Mouse (Mus musculus): ENCODE results near the gene Sytl3. TPM values are rescaled to one million over a fixed set of nuclear protein-coding genes. Genes with fewer than 3 reads are reported as not detected.
"Not testable (repeated sequence)": the region's sequence is repeated elsewhere in the genome, so short reads cannot be mapped to it uniquely, and the experiment has no call there.

Gene Sytl3
- polyA plus RNA-seq, 1 experiment from 2014 or later, result 0.70 TPM

GRCm38 (mm10) chr17:6706448-6706847 is 47.6 kb downstream of the Sytl3 start:
- H3K36me3 ChIP-seq (ENCODE audit: control insufficient read depth, insufficient read depth, low read length); DNase-seq (ENCODE audit: low spot score); H3K9me3 ChIP-seq (ENCODE audit: control insufficient read depth, low read length); H3K4me2 ChIP-seq (ENCODE audit: low read depth, low read length); ATAC-seq (ENCODE audit: low read depth); H3K27me3 ChIP-seq (replicated peaks; ENCODE audit: control insufficient read depth, insufficient read depth, low read length); H3K27ac ChIP-seq (replicated peaks; ENCODE audit: low read depth, low read length); H3K4me3 ChIP-seq (ENCODE audit: low read depth, low read length); H3K4me1 ChIP-seq (ENCODE audit: control insufficient read depth, insufficient read depth, low read length); H3K9ac ChIP-seq (ENCODE audit: low read depth, low read length): not testable (repeated sequence)
- WGBS, result 87% methylated on average over 5 of the region's 5 CpGs

GRCm38 (mm10) chr17:6707422-6707821 is 48.5 kb downstream of the Sytl3 start:
- not testable (repeated sequence) for H3K9me3 ChIP-seq (ENCODE audit: control insufficient read depth, low read length); ATAC-seq (ENCODE audit: low read depth); H3K9ac ChIP-seq (ENCODE audit: low read depth, low read length); H3K4me1 ChIP-seq (ENCODE audit: control insufficient read depth, insufficient read depth, low read length); H3K4me3 ChIP-seq (ENCODE audit: low read depth, low read length); H3K36me3 ChIP-seq (ENCODE audit: control insufficient read depth, insufficient read depth, low read length); H3K27ac ChIP-seq (replicated peaks; ENCODE audit: low read depth, low read length); DNase-seq (ENCODE audit: low spot score); H3K4me2 ChIP-seq (ENCODE audit: low read depth, low read length); H3K27me3 ChIP-seq (replicated peaks; ENCODE audit: control insufficient read depth, insufficient read depth, low read length)
- WGBS, result 87% methylated on average over 5 of the region's 5 CpGs

GRCm38 (mm10) chr17:6708194-6708593 is 49.3 kb downstream of the Sytl3 start:
- DNase-seq (ENCODE audit: low spot score), result not testable (repeated sequence)

GRCm38 (mm10) chr17:6713483-6713882 is 54.6 kb downstream of the Sytl3 start:
- not testable (repeated sequence) for H3K4me3 ChIP-seq (ENCODE audit: low read depth, low read length); H3K4me1 ChIP-seq (ENCODE audit: control insufficient read depth, insufficient read depth, low read length); H3K36me3 ChIP-seq (ENCODE audit: control insufficient read depth, insufficient read depth, low read length); H3K9ac ChIP-seq (ENCODE audit: low read depth, low read length); ATAC-seq (ENCODE audit: low read depth); H3K4me2 ChIP-seq (ENCODE audit: low read depth, low read length); H3K27ac ChIP-seq (replicated peaks; ENCODE audit: low read depth, low read length); H3K9me3 ChIP-seq (ENCODE audit: control insufficient read depth, low read length); H3K27me3 ChIP-seq (replicated peaks; ENCODE audit: control insufficient read depth, insufficient read depth, low read length); DNase-seq (ENCODE audit: low spot score)
- 49% methylated on average over 2 of the region's 2 CpGs for WGBS

More at GRCm38 (mm10) chr17:6708194-6708593, 49.3 kb downstream of the Sytl3 start:
- H3K9me3 ChIP-seq (ENCODE audit: control insufficient read depth, low read length); H3K4me1 ChIP-seq (ENCODE audit: control insufficient read depth, insufficient read depth, low read length); H3K4me2 ChIP-seq (ENCODE audit: low read depth, low read length); H3K27me3 ChIP-seq (replicated peaks; ENCODE audit: control insufficient read depth, insufficient read depth, low read length); ATAC-seq (ENCODE audit: low read depth); H3K27ac ChIP-seq (replicated peaks; ENCODE audit: low read depth, low read length); H3K36me3 ChIP-seq (ENCODE audit: control insufficient read depth, insufficient read depth, low read length); H3K4me3 ChIP-seq (ENCODE audit: low read depth, low read length); H3K9ac ChIP-seq (ENCODE audit: low read depth, low read length): not testable (repeated sequence)
- 73% methylated on average over 2 of the region's 2 CpGs for WGBS

- WGBS, result 76% methylated on average over 8 of the region's 8 CpGs
- not testable (repeated sequence) for DNase-seq (ENCODE audit: low spot score)
Observed at GRCm38 (mm10) chr17:6713944-6714343, 55.1 kb downstream of the Sytl3 start.

GRCm38 (mm10) chr17:6727996-6728610 is 69.2 kb downstream of the Sytl3 start:
- Histone ChIP-seq H3K9ac (ENCODE audit: low read depth, low read length) (no peak overlapping the region), H3K4me3 (ENCODE audit: low read depth, low read length) (no peak overlapping the region), H3K4me2 (ENCODE audit: low read depth, low read length) (no peak overlapping the region), H3K36me3 (ENCODE audit: control insufficient read depth, insufficient read depth, low read length) (no peaks in the 10 kb centered on the region), H3K9me3 (ENCODE audit: control insufficient read depth, low read length) (no peaks in the 10 kb centered on the region), H3K27me3 (replicated peaks; ENCODE audit: control insufficient read depth, insufficient read depth, low read length) (no peaks in the 10 kb centered on the region), H3K27ac (replicated peaks; ENCODE audit: low read depth, low read length) (no peak overlapping the region), H3K4me1 (ENCODE audit: control insufficient read depth, insufficient read depth, low read length) (no peaks in the 10 kb centered on the region)
- DNase-seq (ENCODE audit: low spot score) (no peak), ATAC-seq (ENCODE audit: low read depth) (no peak)
- 93% methylated on average over 12 of the region's 12 CpGs for WGBS

More at GRCm38 (mm10) chr17:6713944-6714343, 55.1 kb downstream of the Sytl3 start:
- not testable (repeated sequence) for H3K27ac ChIP-seq (replicated peaks; ENCODE audit: low read depth, low read length); H3K36me3 ChIP-seq (ENCODE audit: control insufficient read depth, insufficient read depth, low read length); H3K4me2 ChIP-seq (ENCODE audit: low read depth, low read length); H3K4me1 ChIP-seq (ENCODE audit: control insufficient read depth, insufficient read depth, low read length); H3K27me3 ChIP-seq (replicated peaks; ENCODE audit: control insufficient read depth, insufficient read depth, low read length); H3K9me3 ChIP-seq (ENCODE audit: control insufficient read depth, low read length); H3K9ac ChIP-seq (ENCODE audit: low read depth, low read length); H3K4me3 ChIP-seq (ENCODE audit: low read depth, low read length); ATAC-seq (ENCODE audit: low read depth)

- H3K27ac ChIP-seq (replicated peaks; ENCODE audit: low read depth, low read length), result peak overlapping the region; percentile 10; the same call in 1 of the 2 replicates
- no peak overlapping the region for H3K4me3 ChIP-seq (ENCODE audit: low read depth, low read length)
- peak; percentile 68; the same call in 1 of the 2 replicates for ATAC-seq (ENCODE audit: low read depth)
- H3K9me3 ChIP-seq (ENCODE audit: control insufficient read depth, low read length), result no peaks in the 10 kb centered on the region
- DNase-seq (ENCODE audit: low spot score), result peak; percentile 53
- no peaks in the 10 kb centered on the region for H3K4me1 ChIP-seq (ENCODE audit: control insufficient read depth, insufficient read depth, low read length)
- no peak overlapping the region for H3K9ac ChIP-seq (ENCODE audit: low read depth, low read length)
- H3K36me3 ChIP-seq (ENCODE audit: control insufficient read depth, insufficient read depth, low read length), result no peaks in the 10 kb centered on the region
- H3K4me2 ChIP-seq (ENCODE audit: low read depth, low read length), result no peak overlapping the region
- no peaks in the 10 kb centered on the region for H3K27me3 ChIP-seq (replicated peaks; ENCODE audit: control insufficient read depth, insufficient read depth, low read length)
- 14% methylated on average over 6 of the region's 6 CpGs for WGBS
Observed at GRCm38 (mm10) chr17:6729244-6729742, 70.4 kb downstream of the Sytl3 start.

GRCm38 (mm10) chr17:6731132-6731531 is 72.2 kb downstream of the Sytl3 start:
- H3K4me3 ChIP-seq (ENCODE audit: low read depth, low read length), result no peak overlapping the region
- WGBS, result 67% methylated on average over 8 of the region's 8 CpGs
- DNase-seq (ENCODE audit: low spot score), result no peak
- H3K9ac ChIP-seq (ENCODE audit: low read depth, low read length), result no peak overlapping the region
- H3K4me2 ChIP-seq (ENCODE audit: low read depth, low read length), result no peak overlapping the region
- no peak overlapping the region for H3K27ac ChIP-seq (replicated peaks; ENCODE audit: low read depth, low read length)
- no peaks in the 10 kb centered on the region for H3K9me3 ChIP-seq (ENCODE audit: control insufficient read depth, low read length)
- H3K4me1 ChIP-seq (ENCODE audit: control insufficient read depth, insufficient read depth, low read length), result no peaks in the 10 kb centered on the region
- H3K27me3 ChIP-seq (replicated peaks; ENCODE audit: control insufficient read depth, insufficient read depth, low read length), result no peaks in the 10 kb centered on the region
- no peaks in the 10 kb centered on the region for H3K36me3 ChIP-seq (ENCODE audit: control insufficient read depth, insufficient read depth, low read length)
- ATAC-seq (ENCODE audit: low read depth), result no peak

- Histone ChIP-seq H3K9me3 (ENCODE audit: control insufficient read depth, low read length) (no peaks in the 10 kb centered on the region), H3K4me2 (ENCODE audit: low read depth, low read length) (no peak overlapping the region), H3K4me1 (ENCODE audit: control insufficient read depth, insufficient read depth, low read length) (0 out of 2 replicates have a peak, but pooled peaks cover 3% of the 10 kb centered on the region), H3K27ac (replicated peaks; ENCODE audit: low read depth, low read length) (no peak overlapping the region), H3K9ac (ENCODE audit: low read depth, low read length) (no peak overlapping the region), H3K36me3 (ENCODE audit: control insufficient read depth, insufficient read depth, low read length) (no peaks in the 10 kb centered on the region), H3K4me3 (ENCODE audit: low read depth, low read length) (no peak overlapping the region), H3K27me3 (replicated peaks; ENCODE audit: control insufficient read depth, insufficient read depth, low read length) (no peaks in the 10 kb centered on the region)
- DNase-seq (ENCODE audit: low spot score) (no peak), ATAC-seq (ENCODE audit: low read depth) (no peak)
- WGBS, result 88% methylated on average over 12 of the region's 12 CpGs
Observed at GRCm38 (mm10) chr17:6731634-6732033, 72.7 kb downstream of the Sytl3 start.
